ENCODE assay signal across 15 mouse cellular contexts in the genomic region with DNA sequence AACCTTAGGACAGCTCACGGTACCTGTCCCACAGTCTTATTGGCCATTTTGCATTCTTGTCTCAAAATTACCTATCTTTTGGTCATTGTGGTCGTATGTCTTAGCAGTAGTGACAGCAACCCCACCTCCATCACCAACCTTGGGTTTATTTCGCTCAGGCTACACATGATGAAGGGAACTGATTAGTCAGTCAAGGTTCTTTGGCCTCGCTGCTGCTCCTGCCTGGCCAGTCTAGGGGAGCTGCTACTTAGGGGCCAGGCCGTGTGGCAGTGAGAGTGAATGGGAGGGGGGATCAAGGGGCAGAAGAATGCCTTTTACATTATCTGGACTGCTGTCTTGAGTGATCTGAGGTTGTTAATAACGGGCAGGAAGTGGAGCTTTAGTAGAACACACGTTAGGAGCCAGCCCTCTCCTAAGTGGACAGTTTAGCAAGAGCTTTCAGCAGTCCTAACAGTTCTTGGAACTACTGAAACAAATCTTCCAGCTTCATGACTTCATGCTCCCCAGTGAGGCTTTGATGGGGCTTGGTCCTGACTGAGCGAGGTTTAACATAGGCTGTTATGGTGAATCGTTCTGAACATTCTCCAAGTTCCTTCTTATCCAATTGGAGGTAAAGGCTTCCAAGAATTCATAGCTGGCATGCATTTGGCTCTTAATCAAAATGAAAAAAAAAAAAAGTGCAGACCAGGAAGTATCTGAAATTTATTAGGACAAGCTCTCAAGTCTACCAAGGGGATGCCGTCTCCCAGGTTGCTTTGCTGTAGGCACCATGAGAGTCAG.
"Had no signal": no experiment of that assay in that cellular context is flagged by ENCODE, and none has a peak within 500 bp of the region (broad histone marks: within the 10 kb centered on the region; RNA-seq: fewer than 3 reads in every experiment).

No protein-coding gene starts in this region.

- H3K4me3 ChIP-seq: layer of hippocampus, adult 2 months; liver, embryonic 13.5 days; megakaryocyte, embryonic 14.5 days; midbrain, embryonic 15.5 days; neural tube, embryonic 12.5 days had no signal

- H3K9me3 ChIP-seq: liver, embryonic 13.5 days; megakaryocyte, embryonic 14.5 days; midbrain, embryonic 15.5 days; neural tube, embryonic 12.5 days had no signal

- DNase-seq: kidney, adult 18-20 months; kidney, postnatal 10 days; kidney, postnatal 4 days; left cerebral cortex, postnatal 4 days; liver; liver, embryonic 13.5 days; liver, postnatal 0 days; thymus, adult 2 months; thymus, postnatal 25 days had no signal

- H3K9ac ChIP-seq: liver, embryonic 13.5 days; liver, postnatal 0 days; midbrain, embryonic 15.5 days; neural tube, embryonic 12.5 days had no signal

- ATAC-seq: liver, postnatal 0 days; midbrain, embryonic 15.5 days had no signal

- H3K4me2 ChIP-seq: liver, embryonic 13.5 days; midbrain, embryonic 11.5 days; midbrain, embryonic 15.5 days; neural tube, embryonic 12.5 days had no signal

- H3K4me1 ChIP-seq: liver, embryonic 13.5 days; megakaryocyte, embryonic 14.5 days; midbrain, embryonic 15.5 days; neural tube, embryonic 12.5 days had no signal

- H3K36me3 ChIP-seq: liver, embryonic 13.5 days had no signal

- H3K27me3 ChIP-seq: liver, embryonic 13.5 days; midbrain, embryonic 15.5 days; neural tube, embryonic 12.5 days had no signal

- H3K27ac ChIP-seq: layer of hippocampus, adult 2 months; liver, embryonic 13.5 days; macrophage; midbrain, embryonic 15.5 days; neural tube, embryonic 12.5 days had no signal
